Mouse (Mus musculus): ENCODE data around the gene Arcn1.
A peak's percentile ranks its signal among the peaks of the same experiment; 100 is the strongest.

Arcn1 gene

DNA sequence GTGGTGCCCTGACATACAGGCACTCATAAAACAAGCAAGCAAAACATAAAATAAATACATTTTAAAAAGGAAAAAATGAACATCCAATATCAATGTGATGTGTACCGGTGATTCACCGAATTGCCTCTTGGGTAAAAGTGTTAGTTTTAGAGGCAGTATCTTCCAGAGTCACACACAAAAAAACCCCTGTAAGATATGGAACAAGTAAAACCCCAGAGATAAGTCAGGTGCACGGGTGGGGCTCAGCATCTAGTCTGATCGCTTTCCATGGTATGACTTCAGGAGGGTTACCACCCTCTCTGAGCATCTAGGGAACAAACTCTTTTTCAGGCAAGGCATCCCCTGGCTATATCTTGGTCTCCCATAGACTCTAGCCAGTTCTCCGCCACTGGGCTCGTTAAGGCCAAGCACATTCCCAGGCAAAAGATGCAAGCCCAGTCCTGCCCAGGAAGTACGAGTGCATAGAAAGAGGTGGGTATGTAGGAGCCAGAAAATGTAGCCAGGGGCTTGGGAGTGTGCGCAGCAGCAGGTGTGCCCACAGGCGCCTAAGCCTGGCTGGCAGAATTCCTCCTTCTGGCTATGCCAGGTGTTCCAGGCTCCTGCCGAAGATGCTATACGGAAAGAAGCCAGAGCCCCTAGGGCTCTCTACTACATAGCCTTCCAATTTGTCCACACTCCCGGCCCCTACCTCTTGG, 48.6 kb downstream of the Arcn1 start:
- DNase-seq = no peak

DNA sequence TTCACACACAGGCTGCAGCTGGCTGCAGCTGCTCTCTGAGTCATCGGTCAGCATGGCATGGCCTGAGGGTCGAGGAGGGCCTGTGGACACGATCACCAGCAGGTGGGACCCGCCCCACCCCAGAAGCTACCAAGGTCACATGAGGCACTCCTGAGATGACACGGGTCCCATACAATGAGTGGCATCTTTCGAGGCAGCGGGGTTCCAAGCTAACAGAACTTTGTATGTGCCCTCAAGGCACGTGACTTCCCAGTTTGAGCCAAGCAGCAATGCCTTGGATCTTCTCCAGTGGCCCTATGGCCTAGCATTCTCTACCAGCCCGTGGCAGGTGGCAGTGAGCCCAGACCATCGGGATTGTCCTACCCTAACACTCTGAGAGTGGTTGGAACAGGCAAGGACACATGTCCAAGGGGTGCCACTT, 49.8 kb downstream of the Arcn1 start:
- DNase-seq = peak; percentile 99

GRCm38 (mm10) chr9:44716997-44717821, 50.4 kb downstream of the Arcn1 start:
- peak; percentile 93 for DNase-seq

- DNase-seq = peak; percentile 92
Measured at GRCm38 (mm10) chr9:44715705-44716362, 51.8 kb downstream of the Arcn1 start.

DNA sequence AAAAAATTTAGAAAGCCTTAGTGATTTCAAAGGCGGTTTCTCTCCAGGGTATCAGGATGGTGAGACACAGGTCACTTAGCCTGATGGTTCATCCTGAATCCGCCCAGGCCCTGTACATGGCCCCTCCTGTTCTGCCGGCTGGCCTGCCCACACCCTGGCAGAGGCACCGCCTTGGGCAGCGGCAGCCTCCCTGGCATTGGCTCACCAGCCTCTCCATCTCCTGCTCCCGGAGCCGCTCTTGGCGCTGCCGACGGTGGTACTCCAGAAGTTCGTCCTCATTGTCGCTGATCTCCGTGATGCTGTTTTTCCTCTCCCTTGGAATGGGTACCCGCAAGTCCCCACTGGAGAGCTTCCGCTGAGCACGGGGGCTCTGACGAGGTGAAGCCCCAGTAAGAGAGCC, 52.5 kb downstream of the Arcn1 start:
- peak; percentile 94 for DNase-seq

GRCm38 (mm10) chr9:44713574-44713973, 54.1 kb downstream of the Arcn1 start:
- DNase-seq = no peak

- DNase-seq = peak; percentile 95
Measured at GRCm38 (mm10) chr9:44713080-44713479, 54.6 kb downstream of the Arcn1 start.

- DNase-seq = no peak
Measured at GRCm38 (mm10) chr9:44711602-44712001, 56.0 kb downstream of the Arcn1 start.

- no peak for DNase-seq
Measured at GRCm38 (mm10) chr9:44710213-44710612, 57.4 kb downstream of the Arcn1 start.

GRCm38 (mm10) chr9:44709600-44709999, 58.0 kb downstream of the Arcn1 start:
- no peak for DNase-seq

DNA sequence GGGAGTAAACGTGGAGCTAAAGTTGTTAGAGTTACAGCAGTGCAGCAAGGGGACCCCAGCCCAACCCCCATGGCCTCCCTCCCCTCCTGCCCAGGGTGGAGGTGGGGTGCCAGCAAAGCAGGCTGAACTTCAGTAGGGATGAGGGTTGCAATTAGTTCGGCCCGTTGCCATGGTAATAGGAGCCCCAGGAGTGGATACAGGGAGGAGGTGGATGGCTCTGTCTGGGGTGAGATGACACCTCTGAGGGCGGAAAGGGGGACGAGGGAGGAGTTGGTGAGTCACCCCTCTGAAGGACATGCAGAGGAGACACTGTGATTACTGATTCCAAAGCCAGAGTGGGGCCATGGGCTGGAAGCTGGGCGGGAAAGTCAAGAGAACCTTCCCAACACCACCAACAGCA, 58.7 kb downstream of the Arcn1 start:
- DNase-seq = peak; percentile 94

DNA sequence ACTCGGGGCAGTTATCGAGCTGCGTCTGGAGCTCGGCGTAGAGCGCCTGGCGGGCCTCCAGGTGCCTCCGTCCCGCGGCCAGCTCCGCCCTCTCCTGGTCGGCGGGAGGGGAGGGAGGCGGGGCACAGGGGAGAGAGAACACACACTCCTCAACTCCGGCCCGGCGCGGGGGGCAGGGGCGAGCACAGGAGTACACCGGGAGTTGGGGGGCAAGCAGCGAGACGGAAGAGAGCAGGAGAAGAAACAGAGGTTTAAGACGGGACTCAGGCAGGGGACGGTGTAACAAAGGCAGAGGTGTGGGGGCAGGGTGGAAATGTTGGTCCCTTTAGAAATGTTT, 59.2 kb downstream of the Arcn1 start:
- DNase-seq = peak; percentile 98

- DNase-seq = peak; percentile 92
Measured at GRCm38 (mm10) chr9:44707749-44708428, 59.8 kb downstream of the Arcn1 start.

DNA sequence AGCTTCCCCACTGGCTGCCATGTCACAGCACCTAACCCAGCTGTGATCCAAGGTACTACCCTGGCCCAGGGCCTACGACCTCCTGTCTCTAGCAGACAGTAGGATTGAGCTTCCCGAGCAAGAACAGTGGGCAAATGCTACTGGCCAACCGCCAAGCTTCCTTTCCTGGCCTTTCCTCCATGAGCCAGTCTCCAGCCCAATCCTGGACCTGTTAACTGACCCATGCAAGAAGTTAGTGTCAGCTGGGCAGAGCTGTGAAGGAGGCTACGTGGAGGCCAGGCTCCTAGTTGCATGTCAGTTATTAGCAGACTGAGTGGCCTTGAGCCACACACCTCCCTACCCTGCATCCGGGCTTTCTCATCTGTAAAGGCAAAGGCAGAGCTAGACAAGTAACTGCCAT, 67.9 kb downstream of the Arcn1 start:
- DNase-seq = peak; percentile 88

- peak; percentile 83 for DNase-seq
Measured at GRCm38 (mm10) chr9:44699196-44699595, 68.4 kb downstream of the Arcn1 start.

- DNase-seq = peak; percentile 72
Measured at GRCm38 (mm10) chr9:44697866-44698265, 69.8 kb downstream of the Arcn1 start.

DNA sequence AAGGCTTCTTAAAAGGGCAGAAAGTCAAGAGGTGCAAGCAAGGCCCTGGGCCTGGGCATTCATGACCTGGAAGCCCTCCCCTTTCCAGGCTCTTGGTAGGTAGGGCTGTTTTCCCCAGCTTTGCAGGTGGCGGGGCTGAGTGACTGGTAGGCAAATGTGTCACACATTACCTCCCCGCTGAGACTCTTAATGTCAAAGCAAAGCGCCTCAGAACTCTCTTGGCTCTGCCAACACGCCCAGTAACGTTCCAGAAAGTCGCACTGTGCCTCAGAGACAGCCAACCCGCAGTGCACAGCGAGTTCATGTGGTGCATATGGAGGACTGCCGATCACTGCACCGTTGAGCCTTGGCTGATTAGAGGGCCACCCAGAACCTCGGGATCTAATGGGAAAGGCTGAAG, 74.6 kb downstream of the Arcn1 start:
- DNase-seq = peak; percentile 87

DNA sequence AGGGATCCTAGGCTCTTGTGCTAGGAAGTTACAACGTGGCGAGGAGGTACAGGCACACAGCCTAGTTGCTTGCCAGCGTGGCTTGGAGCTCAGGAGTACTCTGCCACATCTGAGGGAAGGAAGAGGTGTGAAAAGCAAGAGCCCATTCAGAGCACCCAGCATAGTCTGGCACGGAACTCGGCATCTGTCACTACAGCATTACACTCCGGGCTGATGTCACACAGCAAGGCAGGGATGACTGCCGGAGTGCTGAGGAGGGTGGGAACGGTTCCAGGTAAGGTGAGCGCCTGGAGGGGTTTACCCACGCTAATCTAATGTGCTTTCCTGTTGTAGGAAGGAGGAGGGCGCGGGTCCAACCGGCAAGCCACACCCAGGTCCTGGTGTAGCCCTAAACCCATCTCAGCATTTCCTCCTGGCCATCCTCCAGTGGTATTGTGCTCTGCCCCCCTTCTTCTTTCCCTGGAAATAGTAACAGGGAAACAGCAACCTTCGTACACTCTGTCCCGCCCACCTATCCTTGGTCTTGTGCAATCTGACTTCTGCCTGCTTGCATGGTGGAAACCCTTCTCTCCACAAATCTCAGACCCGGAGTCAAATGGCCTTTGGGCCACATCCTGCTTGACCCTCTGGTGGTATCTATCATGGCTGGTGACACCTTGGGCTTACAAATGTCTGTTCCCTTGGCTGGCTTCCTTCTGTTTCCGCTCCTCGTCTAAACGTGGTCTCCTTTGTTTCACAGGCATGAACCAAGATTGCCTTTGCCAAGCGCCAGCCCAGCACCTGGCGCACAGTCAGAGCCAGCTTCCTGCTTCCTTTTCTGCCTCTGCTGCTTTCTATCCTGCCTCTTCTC, 75.7 kb downstream of the Arcn1 start:
- DNase-seq = peak; percentile 99

Data from heart, adult 11 months (tissue).